Mouse (Mus musculus) layer of hippocampus, postnatal 10 days (tissue): ENCODE data around the gene Vhl. TPM values are rescaled to one million over a fixed set of nuclear protein-coding genes. Genes with fewer than 3 reads are reported as not detected.
"Not testable (repeated sequence)": the region's sequence is repeated elsewhere in the genome, so short reads cannot be mapped to it uniquely, and the experiment has no call there.

Experiments used
- DNase-seq, 2 experiments: peaks; one replicate each; pipeline ENCODE4 v3.0.0; 2021; ENCODE audit warnings: low spot score in 2 of 2
- total RNA-seq, 2 experiments: library from RNA; stranded (reverse); gene quantifications; 2 replicates each; pipeline ENCODE4 v1.2.3; 2021

Gene Vhl
- total RNA-seq, 2 experiments from 2014 or later, result 65.8 to 70.5 TPM

DNA sequence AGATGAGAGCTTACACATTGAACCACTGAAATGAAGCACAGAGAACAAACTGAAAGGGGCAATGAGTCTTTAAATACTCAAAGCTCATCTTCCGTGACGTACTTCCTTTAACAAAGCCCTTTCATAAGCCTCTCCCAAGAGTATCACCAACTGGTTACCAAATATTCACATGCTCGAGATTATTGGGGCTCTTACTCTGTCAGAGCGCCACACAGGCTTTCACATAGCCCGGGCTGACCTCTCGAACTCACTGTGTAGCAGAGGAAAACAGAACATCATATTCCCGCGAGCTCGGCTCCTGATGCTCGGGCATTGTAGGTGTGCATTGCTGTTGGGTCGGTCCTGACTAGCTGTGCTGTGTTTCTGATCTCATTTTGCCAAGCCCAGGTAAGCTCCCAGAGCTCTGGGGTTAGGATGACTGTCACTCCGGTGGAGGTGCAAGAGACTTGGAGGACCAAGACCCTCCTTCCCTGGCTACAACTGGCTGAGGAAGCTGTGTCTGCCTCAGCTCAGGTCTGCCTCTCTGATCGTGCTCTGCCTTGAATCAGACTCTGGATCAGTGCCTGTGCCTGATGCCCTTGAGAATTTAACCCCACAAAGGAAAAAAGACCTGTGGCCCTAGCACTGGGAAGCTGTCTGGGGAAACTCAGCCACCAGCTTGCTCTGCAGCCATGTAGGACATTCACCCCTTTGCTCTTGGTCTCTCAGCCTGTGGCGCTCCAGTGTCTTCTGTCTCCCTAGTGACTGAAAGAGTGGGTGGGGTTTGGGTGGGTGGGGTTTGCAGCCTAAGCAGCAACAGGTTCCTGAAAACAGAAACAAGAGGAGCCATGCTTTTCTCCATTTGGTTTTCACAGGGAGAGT is 37.0 kb downstream of the Vhl start:
- DNase-seq, result no peak

GRCm38 (mm10) chr6:113661353-113662241 is 37.8 kb downstream of the Vhl start:
- DNase-seq, result peak; percentile 34 to 46

GRCm38 (mm10) chr6:113662964-113663700 is 39.4 kb downstream of the Vhl start:
- no peak for DNase-seq

DNA sequence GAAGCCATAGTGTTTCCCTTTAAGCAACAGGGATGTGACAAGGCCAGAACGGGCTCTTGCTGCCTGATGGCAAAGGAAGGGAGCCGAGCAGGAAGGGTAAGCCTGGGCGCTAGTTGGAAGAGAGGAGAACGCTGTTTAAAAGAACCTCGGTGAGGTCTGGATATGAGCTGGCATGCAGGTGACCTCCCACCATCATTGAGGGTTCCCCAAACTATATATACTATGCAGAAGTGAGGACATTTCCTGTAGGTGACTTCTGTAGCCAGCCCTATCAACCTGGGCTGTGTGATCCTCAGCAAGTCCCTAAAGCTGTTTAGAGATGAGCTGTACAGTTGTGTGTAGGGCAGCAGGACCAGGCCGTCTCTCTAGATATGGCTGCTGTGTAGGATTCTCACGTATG is 40.5 kb downstream of the Vhl start:
- no peak for DNase-seq

DNA sequence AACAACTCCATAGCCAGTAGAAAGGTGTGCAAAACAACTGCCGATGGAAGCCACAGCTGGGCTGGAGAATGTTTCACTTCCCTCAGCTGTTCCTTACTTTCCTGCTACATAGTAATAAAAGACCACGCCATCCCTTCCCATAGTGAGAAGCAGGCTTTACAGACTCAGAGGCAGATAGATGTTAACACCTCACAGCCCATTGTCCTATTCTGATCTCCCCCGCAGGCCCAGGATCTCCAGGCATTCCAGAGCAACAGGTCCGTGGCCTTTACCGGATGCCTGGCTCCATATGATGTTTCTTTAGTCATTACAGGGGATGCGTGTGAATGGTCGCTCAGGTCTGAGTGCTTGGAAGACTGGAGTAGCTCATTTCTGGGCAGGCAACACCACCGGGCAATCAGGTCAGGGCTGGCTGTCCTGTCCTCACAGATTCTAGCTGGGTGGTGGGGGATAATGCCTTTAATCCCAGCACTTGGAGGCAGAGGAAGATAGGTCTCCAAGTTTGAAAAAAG is 43.9 kb downstream of the Vhl start:
- no peak for DNase-seq

- DNase-seq, result no peak
Measured at GRCm38 (mm10) chr6:113668287-113669154, 44.8 kb downstream of the Vhl start.

DNA sequence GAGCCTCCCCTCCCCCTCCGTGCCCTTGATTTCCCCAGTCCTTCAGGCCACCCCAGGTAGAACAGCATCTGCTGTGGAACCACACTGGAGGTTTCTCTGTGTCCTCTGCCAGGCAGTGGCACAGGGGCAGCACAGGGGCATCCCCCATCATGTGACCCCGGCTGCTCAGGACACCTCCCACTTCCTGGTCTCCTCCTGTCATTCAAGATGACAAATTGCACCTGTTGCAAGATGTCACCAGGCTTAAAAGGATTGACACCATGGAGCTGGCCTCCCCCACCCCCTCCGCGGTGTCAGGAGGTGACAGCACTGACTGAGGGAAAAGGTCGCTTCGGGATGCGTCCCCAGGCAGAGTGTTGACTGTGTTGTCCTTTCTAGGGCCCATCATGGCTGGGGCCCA is 46.1 kb downstream of the Vhl start:
- DNase-seq, result no peak

- not testable (repeated sequence) for DNase-seq
Measured at GRCm38 (mm10) chr6:113672029-113672428, 48.3 kb downstream of the Vhl start.

- DNase-seq, result no peak
Measured at GRCm38 (mm10) chr6:113672989-113673388, 49.2 kb downstream of the Vhl start.

- DNase-seq, result no peak
Measured at GRCm38 (mm10) chr6:113675234-113675633, 51.5 kb downstream of the Vhl start.

GRCm38 (mm10) chr6:113675991-113676390 is 52.2 kb downstream of the Vhl start:
- no peak for DNase-seq

DNA sequence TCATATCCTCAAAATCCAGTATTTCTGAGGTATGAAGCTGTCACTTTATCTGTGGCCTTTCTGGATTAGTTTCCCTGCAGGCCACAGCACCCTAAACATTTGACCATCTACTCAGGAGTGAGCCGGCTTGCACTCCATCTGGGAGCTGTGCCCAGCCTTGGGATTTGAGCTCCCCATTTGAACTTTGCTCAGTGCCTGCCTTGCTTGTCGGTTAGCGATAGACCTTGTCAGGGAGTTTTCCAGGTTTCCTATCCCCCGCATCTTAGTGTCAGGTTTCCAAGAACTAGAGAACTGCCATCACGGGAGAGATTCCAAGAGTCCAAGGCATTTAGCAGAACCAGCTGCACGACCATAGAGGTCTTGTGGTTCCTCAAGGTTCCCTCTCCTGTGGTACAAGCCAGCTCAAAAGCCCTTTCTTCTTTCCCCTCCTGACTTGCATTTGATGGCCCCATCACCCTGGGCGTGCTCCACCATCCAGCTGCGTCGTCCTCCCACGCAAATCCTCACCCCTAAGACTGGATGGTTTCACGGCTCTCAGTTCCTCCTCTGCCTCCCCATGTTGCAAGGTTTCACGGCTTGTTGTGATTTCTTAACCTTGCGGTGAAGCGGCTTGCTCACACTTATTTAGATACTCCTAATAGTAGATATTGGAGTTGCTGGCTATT is 53.4 kb downstream of the Vhl start:
- DNase-seq, result no peak

- peak in 1 of 2 experiments; percentile 48 for DNase-seq
Measured at GRCm38 (mm10) chr6:113678246-113679012, 54.7 kb downstream of the Vhl start.

GRCm38 (mm10) chr6:113679993-113680566 is 56.3 kb downstream of the Vhl start:
- DNase-seq, result no peak
